Mouse (Mus musculus): ENCODE results near the gene Ppil2. TPM values are rescaled to one million over a fixed set of nuclear protein-coding genes. Genes with fewer than 3 reads are reported as not detected.

Gene Ppil2
- polyA plus RNA-seq, 1 experiment from 2014 or later: 135 TPM

- peaks cover 24% of the 10 kb centered on the region for H3K36me3 ChIP-seq (ENCODE audit: control insufficient read depth, insufficient read depth, low read length)
- WGBS: 65% methylated on average over 7 of the region's 7 CpGs
- H3K27me3 ChIP-seq (replicated peaks; ENCODE audit: control insufficient read depth, insufficient read depth, low read length): no peaks in the 10 kb centered on the region
Measured at GRCm38 (mm10) chr16:17078101-17078500, 33.0 kb downstream of the Ppil2 start.

GRCm38 (mm10) chr16:17076869-17077268 is 34.2 kb downstream of the Ppil2 start:
- Histone ChIP-seq H3K4me2 (ENCODE audit: low read length) (no peak overlapping the region), H3K27me3 (replicated peaks; ENCODE audit: control insufficient read depth, insufficient read depth, low read length) (no peaks in the 10 kb centered on the region), H3K27ac (ENCODE audit: low read depth, low read length) (no peak overlapping the region), H3K9me3 (ENCODE audit: control insufficient read depth, low read length) (no peaks in the 10 kb centered on the region; the same call in 1 of the 2 replicates), H3K9ac (ENCODE audit: low read depth, low read length) (no peak overlapping the region), H3K4me3 (ENCODE audit: low read length) (no peak overlapping the region), H3K36me3 (ENCODE audit: control insufficient read depth, insufficient read depth, low read length) (peaks cover 18% of the 10 kb centered on the region), H3K4me1 (ENCODE audit: control insufficient read depth, insufficient read depth, low read depth, low read length) (peaks cover 7% of the 10 kb centered on the region; the same call in 1 of the 2 replicates)
- ATAC-seq: no peak

More at GRCm38 (mm10) chr16:17078101-17078500, 33.0 kb downstream of the Ppil2 start:
- Histone ChIP-seq H3K9ac (ENCODE audit: low read depth, low read length) (no peak overlapping the region), H3K4me1 (ENCODE audit: control insufficient read depth, insufficient read depth, low read depth, low read length) (peaks cover 3% of the 10 kb centered on the region; the same call in 1 of the 2 replicates), H3K9me3 (ENCODE audit: control insufficient read depth, low read length) (no peaks in the 10 kb centered on the region; the same call in 1 of the 2 replicates), H3K4me3 (ENCODE audit: low read length) (no peak overlapping the region), H3K27ac (ENCODE audit: low read depth, low read length) (no peak overlapping the region), H3K4me2 (ENCODE audit: low read length) (no peak overlapping the region)
- no peak for ATAC-seq

- H3K36me3 ChIP-seq (ENCODE audit: control insufficient read depth, insufficient read depth, low read length): peaks cover 18% of the 10 kb centered on the region
- H3K4me1 ChIP-seq (ENCODE audit: control insufficient read depth, insufficient read depth, low read depth, low read length): peaks cover 7% of the 10 kb centered on the region; the same call in 1 of the 2 replicates
- H3K4me2 ChIP-seq (ENCODE audit: low read length): no peak overlapping the region
- 100% methylated on average over 2 of the region's 2 CpGs for WGBS
- no peaks in the 10 kb centered on the region; the same call in 1 of the 2 replicates for H3K9me3 ChIP-seq (ENCODE audit: control insufficient read depth, low read length)
- H3K4me3 ChIP-seq (ENCODE audit: low read length): no peak overlapping the region
- H3K27ac ChIP-seq (ENCODE audit: low read depth, low read length): no peak overlapping the region
- H3K27me3 ChIP-seq (replicated peaks; ENCODE audit: control insufficient read depth, insufficient read depth, low read length): no peaks in the 10 kb centered on the region
- no peak overlapping the region for H3K9ac ChIP-seq (ENCODE audit: low read depth, low read length)
- no peak for ATAC-seq
Measured at GRCm38 (mm10) chr16:17076301-17076700, 34.8 kb downstream of the Ppil2 start.

GRCm38 (mm10) chr16:17073000-17073399 is 38.1 kb downstream of the Ppil2 start:
- WGBS: 89% methylated on average over 7 of the region's 7 CpGs

GRCm38 (mm10) chr16:17070716-17071115 is 40.3 kb downstream of the Ppil2 start:
- Histone ChIP-seq H3K9ac (ENCODE audit: low read depth, low read length) (peak overlapping the region; percentile 93), H3K27me3 (replicated peaks; ENCODE audit: control insufficient read depth, insufficient read depth, low read length) (no peaks in the 10 kb centered on the region), H3K27ac (ENCODE audit: low read depth, low read length) (no peak overlapping the region), H3K4me1 (ENCODE audit: control insufficient read depth, insufficient read depth, low read depth, low read length) (peaks cover 9% of the 10 kb centered on the region; the same call in 1 of the 2 replicates), H3K4me2 (ENCODE audit: low read length) (peak overlapping the region; percentile 92), H3K9me3 (ENCODE audit: control insufficient read depth, low read length) (no peaks in the 10 kb centered on the region; the same call in 1 of the 2 replicates), H3K36me3 (ENCODE audit: control insufficient read depth, insufficient read depth, low read length) (peaks cover 12% of the 10 kb centered on the region), H3K4me3 (ENCODE audit: low read length) (peak overlapping the region; percentile 95)
- no peak for ATAC-seq
- 43% methylated on average over 6 of the region's 6 CpGs for WGBS

More at GRCm38 (mm10) chr16:17073000-17073399, 38.1 kb downstream of the Ppil2 start:
- Histone ChIP-seq H3K27me3 (replicated peaks; ENCODE audit: control insufficient read depth, insufficient read depth, low read length) (no peaks in the 10 kb centered on the region), H3K9me3 (ENCODE audit: control insufficient read depth, low read length) (no peaks in the 10 kb centered on the region; the same call in 1 of the 2 replicates), H3K4me2 (ENCODE audit: low read length) (no peak overlapping the region), H3K9ac (ENCODE audit: low read depth, low read length) (no peak overlapping the region), H3K27ac (ENCODE audit: low read depth, low read length) (no peak overlapping the region), H3K4me3 (ENCODE audit: low read length) (no peak overlapping the region), H3K4me1 (ENCODE audit: control insufficient read depth, insufficient read depth, low read depth, low read length) (peaks cover 9% of the 10 kb centered on the region; the same call in 1 of the 2 replicates), H3K36me3 (ENCODE audit: control insufficient read depth, insufficient read depth, low read length) (peaks cover 13% of the 10 kb centered on the region)
- ATAC-seq: no peak

- under 1% methylated on average over 73 of the region's 76 CpGs for WGBS
- H3K4me1 ChIP-seq (ENCODE audit: control insufficient read depth, insufficient read depth, low read depth, low read length): peaks cover 9% of the 10 kb centered on the region; the same call in 1 of the 2 replicates
- H3K36me3 ChIP-seq (ENCODE audit: control insufficient read depth, insufficient read depth, low read length): peaks cover 4% of the 10 kb centered on the region
- H3K4me3 ChIP-seq (ENCODE audit: low read length): peak within 1 kb of the TSS; percentile 95
- peak within 1 kb of the TSS; percentile 91 for H3K27ac ChIP-seq (ENCODE audit: low read depth, low read length)
- no peaks in the 10 kb centered on the region for H3K27me3 ChIP-seq (replicated peaks; ENCODE audit: control insufficient read depth, insufficient read depth, low read length)
- no peaks in the 10 kb centered on the region for H3K9me3 ChIP-seq (ENCODE audit: control insufficient read depth, low read length)
- H3K9ac ChIP-seq (ENCODE audit: low read depth, low read length): peak within 1 kb of the TSS; percentile 93
- ATAC-seq: peak; percentile 97
- H3K4me2 ChIP-seq (ENCODE audit: low read length): peak within 1 kb of the TSS; percentile 92
Measured at GRCm38 (mm10) chr16:17069511-17070443, 41.3 kb downstream of the Ppil2 start, which contains the start of gene Ypel1. Ypel1 (plus strand) TSS chr16:17069696.

GRCm38 (mm10) chr16:17067552-17067951 is 43.5 kb downstream of the Ppil2 start:
- Histone ChIP-seq H3K27ac (ENCODE audit: low read depth, low read length) (no peak overlapping the region), H3K9ac (ENCODE audit: low read depth, low read length) (no peak overlapping the region), H3K27me3 (replicated peaks; ENCODE audit: control insufficient read depth, insufficient read depth, low read length) (no peaks in the 10 kb centered on the region), H3K4me3 (ENCODE audit: low read length) (no peak overlapping the region), H3K36me3 (ENCODE audit: control insufficient read depth, insufficient read depth, low read length) (no peaks in the 10 kb centered on the region), H3K9me3 (ENCODE audit: control insufficient read depth, low read length) (no peaks in the 10 kb centered on the region), H3K4me1 (ENCODE audit: control insufficient read depth, insufficient read depth, low read depth, low read length) (peaks cover 6% of the 10 kb centered on the region; the same call in 1 of the 2 replicates), H3K4me2 (ENCODE audit: low read length) (no peak overlapping the region)
- no peak for ATAC-seq
- WGBS: 86% methylated on average over 2 of the region's 2 CpGs

GRCm38 (mm10) chr16:17062338-17062737 is 48.7 kb downstream of the Ppil2 start:
- H3K4me2 ChIP-seq (ENCODE audit: low read length): no peak overlapping the region
- no peaks in the 10 kb centered on the region for H3K9me3 ChIP-seq (ENCODE audit: control insufficient read depth, low read length)
- no peak for ATAC-seq
- H3K4me1 ChIP-seq (ENCODE audit: control insufficient read depth, insufficient read depth, low read depth, low read length): no peaks in the 10 kb centered on the region
- H3K9ac ChIP-seq (ENCODE audit: low read depth, low read length): no peak overlapping the region
- no peaks in the 10 kb centered on the region for H3K27me3 ChIP-seq (replicated peaks; ENCODE audit: control insufficient read depth, insufficient read depth, low read length)
- no peaks in the 10 kb centered on the region for H3K36me3 ChIP-seq (ENCODE audit: control insufficient read depth, insufficient read depth, low read length)
- no peak overlapping the region for H3K27ac ChIP-seq (ENCODE audit: low read depth, low read length)
- no peak overlapping the region for H3K4me3 ChIP-seq (ENCODE audit: low read length)
- WGBS: 67% methylated on average over 1 of the region's 1 CpGs

- H3K4me2 ChIP-seq (ENCODE audit: low read length): no peak overlapping the region
- H3K9me3 ChIP-seq (ENCODE audit: control insufficient read depth, low read length): no peaks in the 10 kb centered on the region
- H3K4me1 ChIP-seq (ENCODE audit: control insufficient read depth, insufficient read depth, low read depth, low read length): no peaks in the 10 kb centered on the region
- WGBS: 22% methylated on average over 3 of the region's 3 CpGs
- no peak overlapping the region for H3K27ac ChIP-seq (ENCODE audit: low read depth, low read length)
- H3K9ac ChIP-seq (ENCODE audit: low read depth, low read length): no peak overlapping the region
- no peaks in the 10 kb centered on the region for H3K36me3 ChIP-seq (ENCODE audit: control insufficient read depth, insufficient read depth, low read length)
- H3K27me3 ChIP-seq (replicated peaks; ENCODE audit: control insufficient read depth, insufficient read depth, low read length): no peaks in the 10 kb centered on the region
- peak; percentile 47 for ATAC-seq
- H3K4me3 ChIP-seq (ENCODE audit: low read length): no peak overlapping the region
Measured at GRCm38 (mm10) chr16:17055584-17055983, 55.5 kb downstream of the Ppil2 start.
